ENCODE assay signal across 19 mouse cellular contexts in the genomic region with DNA sequence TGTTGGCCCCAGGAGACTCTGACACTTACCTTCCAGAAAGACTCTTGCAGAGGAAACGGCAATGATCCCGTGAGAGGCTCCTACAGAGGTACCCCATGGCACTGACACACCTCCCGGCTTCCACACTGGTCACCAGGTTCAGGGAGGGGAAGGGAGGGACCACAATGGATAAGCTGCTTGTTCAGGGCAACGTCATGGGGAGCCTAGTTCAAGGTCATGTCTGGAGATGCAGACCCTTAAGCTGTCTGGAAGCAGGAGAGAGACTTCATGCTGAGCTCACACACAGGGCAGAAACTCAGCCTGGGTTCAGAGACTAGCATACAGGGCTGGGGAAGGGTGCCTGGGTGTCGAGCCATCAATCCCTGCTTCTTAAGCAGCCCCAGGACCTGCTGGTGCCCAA.
DNase-seq lines count a peak whose midpoint lies in the region; ATAC-seq lines count a peak whose summit lies in the region.
"Had no signal": no experiment of that assay in that cellular context is flagged by ENCODE, and none has a peak within 500 bp of the region (broad histone marks: within the 10 kb centered on the region; RNA-seq: fewer than 3 reads in every experiment).

No protein-coding gene starts in this region.

- H3K4me2 ChIP-seq in heart, embryonic 12.5 days, result no peak overlapping the region
- no peak overlapping the region for H3K4me2 ChIP-seq in lung, embryonic 15.5 days
- H3K4me2 ChIP-seq in intestine, embryonic 15.5 days (replicated peaks), result no peak overlapping the region
- H3K4me2 ChIP-seq in stomach, embryonic 16.5 days (ENCODE audit: low read depth, low read length), result no peak overlapping the region
- H3K4me2 ChIP-seq: forebrain, embryonic 13.5 days; liver, embryonic 13.5 days; midbrain, embryonic 11.5 days; neural tube, embryonic 13.5 days had no signal

- H3K9ac ChIP-seq in heart, embryonic 12.5 days, result no peak overlapping the region
- no peak overlapping the region for H3K9ac ChIP-seq in lung, embryonic 15.5 days
- no peak overlapping the region for H3K9ac ChIP-seq in intestine, embryonic 15.5 days
- H3K9ac ChIP-seq in stomach, embryonic 16.5 days (ENCODE audit: low read length), result no peak overlapping the region
- H3K9ac ChIP-seq: forebrain, embryonic 13.5 days; liver, embryonic 13.5 days; neural tube, embryonic 13.5 days had no signal

- H3K27ac ChIP-seq in heart, embryonic 12.5 days (ENCODE audit: poor library complexity, severe bottlenecking), result peak overlapping the region; percentile 75
- H3K27ac ChIP-seq in lung, embryonic 15.5 days, result peak overlapping the region; percentile 74
- peak overlapping the region; percentile 88 for H3K27ac ChIP-seq in intestine, embryonic 15.5 days
- peak overlapping the region; percentile 90; the same call in 1 of the 2 replicates for H3K27ac ChIP-seq in stomach, embryonic 16.5 days (ENCODE audit: low read length)
- H3K27ac ChIP-seq: forebrain, embryonic 13.5 days; hindbrain, postnatal 0 days; liver, embryonic 13.5 days; neural tube, embryonic 13.5 days had no signal

- H3K36me3 ChIP-seq in heart, embryonic 12.5 days, result peaks cover 26% of the 10 kb centered on the region
- no peaks in the 10 kb centered on the region for H3K36me3 ChIP-seq in lung, embryonic 15.5 days
- H3K36me3 ChIP-seq in intestine, embryonic 15.5 days, result no peaks in the 10 kb centered on the region
- H3K36me3 ChIP-seq in stomach, embryonic 16.5 days (ENCODE audit: control insufficient read depth, insufficient read depth, low read length), result 0 out of 2 replicates have a peak, but pooled peaks cover 3% of the 10 kb centered on the region
- H3K36me3 ChIP-seq: liver, embryonic 13.5 days; neural tube, embryonic 13.5 days had no signal

- H3K4me1 ChIP-seq in heart, embryonic 12.5 days (replicated peaks), result peaks cover 64% of the 10 kb centered on the region
- H3K4me1 ChIP-seq in lung, embryonic 15.5 days, result peaks cover 35% of the 10 kb centered on the region
- peaks cover 24% of the 10 kb centered on the region for H3K4me1 ChIP-seq in intestine, embryonic 15.5 days (replicated peaks)
- H3K4me1 ChIP-seq in stomach, embryonic 16.5 days (ENCODE audit: control insufficient read depth, insufficient read depth, low read length), result peaks cover 30% of the 10 kb centered on the region

- H3K9me3 ChIP-seq in heart, embryonic 12.5 days (replicated peaks), result peaks cover 4% of the 10 kb centered on the region; the same call in 1 of the 2 replicates
- no peaks in the 10 kb centered on the region for H3K9me3 ChIP-seq in lung, embryonic 15.5 days
- H3K9me3 ChIP-seq in intestine, embryonic 15.5 days, result no peaks in the 10 kb centered on the region
- 0 out of 2 replicates have a peak, but pooled peaks cover 2% of the 10 kb centered on the region for H3K9me3 ChIP-seq in stomach, embryonic 16.5 days (replicated peaks; ENCODE audit: control insufficient read depth, low read length)
- H3K9me3 ChIP-seq: forebrain, embryonic 13.5 days; liver, embryonic 13.5 days had no signal

- 54% methylated on average over 5 of the region's 5 CpGs for WGBS in heart, embryonic 12.5 days
- 76% methylated on average over 5 of the region's 5 CpGs for WGBS in lung, embryonic 15.5 days
- WGBS in intestine, embryonic 15.5 days, result 78% methylated on average over 5 of the region's 5 CpGs
- 75% methylated on average over 5 of the region's 5 CpGs for WGBS in stomach, embryonic 16.5 days

- no peaks in the 10 kb centered on the region for H3K27me3 ChIP-seq in heart, embryonic 12.5 days (replicated peaks)
- H3K27me3 ChIP-seq in lung, embryonic 15.5 days, result peaks cover 7% of the 10 kb centered on the region; the same call in 1 of the 2 replicates
- no peaks in the 10 kb centered on the region for H3K27me3 ChIP-seq in intestine, embryonic 15.5 days (replicated peaks)
- H3K27me3 ChIP-seq in stomach, embryonic 16.5 days (ENCODE audit: control insufficient read depth, insufficient read depth, low read length), result no peaks in the 10 kb centered on the region
- H3K27me3 ChIP-seq: forebrain, embryonic 13.5 days; neural tube, embryonic 13.5 days had no signal

- H3K4me3 ChIP-seq in heart, embryonic 12.5 days, result no peak overlapping the region
- H3K4me3 ChIP-seq in lung, embryonic 15.5 days, result no peak overlapping the region
- H3K4me3 ChIP-seq in intestine, embryonic 15.5 days (replicated peaks), result no peak overlapping the region
- H3K4me3 ChIP-seq in stomach, embryonic 16.5 days (replicated peaks; ENCODE audit: low read length), result no peak overlapping the region
- H3K4me3 ChIP-seq: forebrain, embryonic 13.5 days; liver, embryonic 13.5 days; neural tube, embryonic 13.5 days had no signal

- ATAC-seq in heart, embryonic 12.5 days (ENCODE audit: insufficient number of reproducible peaks, low FRiP score), result no peak
- ATAC-seq in lung, embryonic 15.5 days (ENCODE audit: borderline replicate concordance, extremely low read depth, low FRiP score, low TSS enrichment), result no peak
- ATAC-seq in intestine, embryonic 15.5 days, result no peak
- no peak for ATAC-seq in stomach, embryonic 16.5 days (ENCODE audit: insufficient read depth, low FRiP score)
- no peak for ATAC-seq in megakaryocyte progenitor cell, adult 5-6 weeks (replicated peaks; ENCODE audit: poor library complexity)
- ATAC-seq: activated CD4-positive, CD25-positive, alpha-beta regulatory T cell, adult 4 months; forebrain, embryonic 13.5 days; hindbrain, postnatal 0 days had no signal

- DNase-seq in heart, adult 11 months, result no peak
- no peak for DNase-seq in lung, postnatal 14 days
- DNase-seq in cerebellum, postnatal 36 days, result no peak
- DNase-seq: adrenal gland, postnatal 14 days; cerebellum, adult 9-10 months; gastrocnemius, postnatal 14 days; layer of hippocampus, postnatal 36 days; liver, embryonic 13.5 days; thymus, postnatal 4 days had no signal
